Mouse (Mus musculus) lung, embryonic 14.5 days (tissue): ENCODE results near the gene Dusp2. TPM values are rescaled to one million over a fixed set of nuclear protein-coding genes. Genes with fewer than 3 reads are reported as not detected.
"Not testable (repeated sequence)": the region's sequence is repeated elsewhere in the genome, so short reads cannot be mapped to it uniquely, and the experiment has no call there.

Source experiments
- ATAC-seq: fragments of 200-750 bp; cut with Nextera tagmentation; 2 replicates; pipeline ENCODE4 v1.8.0; 2017; ENCODE audit warnings: mild to moderate bottlenecking, moderate TSS enrichment, moderate library complexity; ENCODE audit not compliant: insufficient read depth
- DNase-seq: peaks from one replicate; pipeline ENCODE4 v3.0.0-alpha.2; 2015
- H3K27ac ChIP-seq: fragments of 300-500 bp; sonication (generic); 2 replicates; pipeline ENCODE4 v1.5.1; 2014; ENCODE audit warnings: low read depth, mild to moderate bottlenecking, moderate library complexity
- H3K27me3 ChIP-seq: fragments of 300-500 bp; sonication (generic); 2 replicates; pipeline ENCODE4 v1.6.1; 2014; ENCODE audit warnings: low read length, control low read depth; ENCODE audit not compliant: insufficient read depth
- H3K36me3 ChIP-seq: fragments of 300-500 bp; sonication (generic); 2 replicates; pipeline ENCODE4 v1.6.1; 2014; ENCODE audit warnings: control low read depth; ENCODE audit not compliant: insufficient read depth
- H3K4me1 ChIP-seq: fragments of 300-500 bp; sonication (generic); 2 replicates; pipeline ENCODE4 v1.6.1; 2014; ENCODE audit warnings: antibody characterized with exemption, control low read depth; ENCODE audit not compliant: insufficient read depth
- H3K4me2 ChIP-seq: fragments of 300-500 bp; sonication (generic); 2 replicates; pipeline ENCODE4 v1.6.1; 2014; ENCODE audit warnings: mild to moderate bottlenecking
- H3K4me3 ChIP-seq: fragments of 300-500 bp; sonication (generic); 2 replicates; pipeline ENCODE4 v1.5.1; 2014; ENCODE audit warnings: low read depth, low read length
- H3K9ac ChIP-seq: fragments of 300-500 bp; sonication (generic); 2 replicates; pipeline ENCODE4 v1.6.1; 2014
- H3K9me3 ChIP-seq: fragments of 300-500 bp; sonication (generic); 2 replicates; pipeline ENCODE4 v1.6.1; 2016; ENCODE audit warnings: low read depth, low read length, control low read depth
- CTCF ChIP-seq: IDR thresholded peaks from 2 replicates; pipeline ENCODE4 v1.5.1; 2016; ENCODE audit warnings: antibody characterized with exemption, low read depth
- WGBS: fragments of 180-500 bp; shearing (Covaris S2); extraction: QIAGEN DNeasy Blood & Tissue Kit; methylation state at CpG from one replicate; pipeline ENCODE4 v1.1.7; 2014; 5-methylcytosine and 5-hydroxymethylcytosine counted together
- polyA plus RNA-seq: library from polyadenylated mRNA; unstranded; fragments of >200 nt; fragmentation: Nextera tagmentation; extraction: Ambion mirVana; gene quantifications from 2 replicates; pipeline ENCODE4 v1.2.1, GENCODE M21; 2014

The Dusp2 gene
- 12.3 and 15.7 TPM in 2 replicates for polyA plus RNA-seq

DNA sequence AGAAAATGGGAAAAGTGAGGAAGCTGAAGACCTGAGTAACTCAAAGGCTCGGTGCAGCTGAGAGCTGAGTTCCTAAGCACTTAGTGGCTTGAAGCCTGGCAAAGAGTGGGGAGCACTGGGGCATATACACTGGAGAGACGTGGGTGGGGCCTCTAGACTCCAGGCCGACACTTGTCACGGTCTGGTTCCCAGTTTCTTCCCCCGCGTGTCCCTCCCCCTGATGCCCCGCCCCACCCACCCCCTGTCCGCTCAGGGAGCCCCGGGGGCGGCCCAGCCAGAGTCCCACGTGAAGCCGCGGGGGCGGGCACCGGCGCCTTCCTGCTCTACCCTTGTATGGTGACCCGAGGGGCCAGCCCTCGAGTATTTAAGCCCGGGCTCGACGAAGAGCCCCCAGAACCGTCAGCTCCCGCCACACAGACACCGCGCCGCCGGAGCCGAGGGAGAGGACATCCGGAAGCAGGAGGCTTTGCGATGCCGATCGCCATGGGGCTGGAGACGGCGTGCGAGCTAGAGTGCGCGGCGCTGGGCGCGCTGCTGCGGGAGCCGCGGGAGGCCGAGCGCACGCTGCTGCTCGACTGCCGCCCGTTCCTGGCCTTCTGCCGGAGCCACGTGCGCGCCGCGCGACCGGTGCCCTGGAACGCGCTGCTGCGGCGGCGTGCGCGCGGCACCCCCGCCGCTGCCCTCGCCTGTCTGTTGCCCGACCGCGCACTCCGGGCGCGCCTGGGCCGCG is at the start of gene Dusp2:
Gene Dusp2 (plus strand): TSS at position 393 of the 730 bp plus-strand sequence.
- Histone ChIP-seq H3K27ac (no peak within 1 kb of the TSS; the same call in 1 of the 2 replicates), H3K4me2 (peak within 1 kb of the TSS; percentile 92), H3K9ac (peak within 1 kb of the TSS; percentile 59), H3K9me3 (no peaks in the 10 kb centered on the region), H3K36me3 (0 out of 2 replicates have a peak, but pooled peaks cover 2% of the 10 kb centered on the region), H3K4me1 (no peaks in the 10 kb centered on the region), H3K27me3 (peaks cover 20% of the 10 kb centered on the region), H3K4me3 (peak within 1 kb of the TSS; percentile 54)
- no peak for TF ChIP-seq CTCF
- peak; percentile 88 for ATAC-seq
- DNase-seq = peak; percentile 81
- under 1% methylated on average over 67 of the region's 76 CpGs for WGBS

DNA sequence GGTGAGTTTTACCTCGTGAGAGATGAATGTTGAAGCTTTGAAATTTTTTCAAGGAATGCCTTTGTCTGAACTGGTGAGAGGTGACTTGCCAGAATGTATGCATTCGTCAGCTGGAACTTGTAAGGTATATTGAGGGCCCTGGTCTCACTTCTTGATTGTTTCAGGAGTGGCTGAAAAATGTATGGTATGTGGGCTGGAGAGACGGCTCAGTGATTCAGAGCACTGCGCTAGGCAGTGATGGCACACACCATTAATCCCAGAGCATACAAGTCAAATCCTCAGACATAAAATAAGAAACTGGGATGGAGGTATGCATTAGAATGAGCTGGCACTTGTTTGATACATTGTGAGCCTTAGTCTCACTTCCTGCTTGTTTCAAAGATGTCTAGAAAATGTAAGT is 43.7 kb upstream of the Dusp2 start:
- Histone ChIP-seq H3K4me2 (no peak overlapping the region), H3K4me1 (no peaks in the 10 kb centered on the region), H3K27ac (0 out of 2 replicates have a peak overlapping the region, but pooled peaks have one; percentile 24), H3K4me3 (no peak overlapping the region), H3K27me3 (no peaks in the 10 kb centered on the region), H3K9me3 (no peaks in the 10 kb centered on the region), H3K9ac (no peak overlapping the region), H3K36me3 (peaks cover 70% of the 10 kb centered on the region)
- TF ChIP-seq CTCF = no peak
- ATAC-seq = no peak
- 64% methylated on average over 4 of the region's 4 CpGs for whole genome bisulfite sequencing
- DNase-seq = no peak

DNA sequence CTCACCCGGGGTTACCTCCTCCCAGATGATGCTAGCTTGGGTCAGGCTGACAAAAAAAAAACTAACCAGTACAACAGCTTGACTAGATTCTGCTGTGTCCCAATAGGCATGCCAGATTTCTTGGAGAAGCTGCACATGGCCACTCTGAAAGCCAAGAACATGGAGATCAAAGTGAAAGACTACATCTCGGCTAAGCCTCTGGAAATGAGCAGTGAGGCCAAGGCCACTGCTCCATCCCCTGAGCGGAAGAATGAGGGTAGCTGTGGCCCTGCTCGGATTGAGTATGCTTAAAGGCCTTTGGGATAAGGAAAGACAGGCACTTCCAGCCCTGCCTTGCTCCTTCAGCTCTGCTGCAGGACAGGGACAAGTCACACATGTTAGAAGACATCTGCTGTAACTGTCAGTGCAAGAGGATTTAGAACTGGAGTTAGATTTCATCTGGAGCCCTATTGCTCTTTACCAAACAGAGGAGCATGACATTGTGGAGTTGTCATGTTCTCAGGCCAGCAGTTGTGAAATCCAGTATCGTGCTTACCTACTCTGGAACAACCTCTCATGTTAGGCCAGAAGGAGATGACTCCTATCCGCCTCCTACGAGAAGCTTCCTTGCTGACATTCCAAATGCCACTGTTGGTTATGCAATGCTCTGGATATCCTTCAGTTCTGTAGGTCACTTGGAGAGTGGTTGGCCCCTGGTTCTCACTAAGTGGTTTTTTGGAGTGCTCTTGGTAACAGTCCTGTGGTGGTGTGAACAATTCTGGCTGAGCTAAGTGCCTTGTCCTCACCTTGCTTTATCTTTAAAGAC is 38.8 kb upstream of the Dusp2 start:
- no peak overlapping the region for H3K9ac ChIP-seq
- H3K9me3 ChIP-seq = no peaks in the 10 kb centered on the region
- H3K27me3 ChIP-seq = no peaks in the 10 kb centered on the region
- no peak overlapping the region for H3K4me2 ChIP-seq
- H3K36me3 ChIP-seq = peaks cover 83% of the 10 kb centered on the region
- 93% methylated on average over 7 of the region's 7 CpGs for WGBS
- no peak for DNase-seq
- H3K4me1 ChIP-seq = no peaks in the 10 kb centered on the region
- no peak overlapping the region for H3K27ac ChIP-seq
- no peak for ATAC-seq
- TF ChIP-seq CTCF = no peak
- no peak overlapping the region for H3K4me3 ChIP-seq

DNA sequence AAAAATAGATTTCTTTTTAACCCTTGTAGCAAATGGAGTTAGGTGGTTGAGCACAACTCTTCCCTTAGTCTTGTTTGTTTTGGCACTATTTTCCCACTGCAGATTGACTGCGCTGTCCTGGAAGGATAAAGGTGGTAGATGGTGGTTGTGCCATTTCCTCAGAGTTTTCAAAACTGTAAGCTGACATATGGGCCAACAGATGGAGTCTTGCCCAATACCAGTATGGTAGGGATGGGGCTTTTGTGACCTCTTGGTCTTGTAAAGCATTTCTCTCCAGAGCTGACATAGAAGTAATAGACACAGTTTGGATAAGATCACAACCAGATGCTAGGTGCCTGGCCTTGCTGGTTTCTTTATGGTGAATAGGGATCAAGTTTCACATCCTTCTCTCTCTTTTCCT is 37.9 kb upstream of the Dusp2 start:
- H3K36me3 ChIP-seq = peaks cover 77% of the 10 kb centered on the region

DNA sequence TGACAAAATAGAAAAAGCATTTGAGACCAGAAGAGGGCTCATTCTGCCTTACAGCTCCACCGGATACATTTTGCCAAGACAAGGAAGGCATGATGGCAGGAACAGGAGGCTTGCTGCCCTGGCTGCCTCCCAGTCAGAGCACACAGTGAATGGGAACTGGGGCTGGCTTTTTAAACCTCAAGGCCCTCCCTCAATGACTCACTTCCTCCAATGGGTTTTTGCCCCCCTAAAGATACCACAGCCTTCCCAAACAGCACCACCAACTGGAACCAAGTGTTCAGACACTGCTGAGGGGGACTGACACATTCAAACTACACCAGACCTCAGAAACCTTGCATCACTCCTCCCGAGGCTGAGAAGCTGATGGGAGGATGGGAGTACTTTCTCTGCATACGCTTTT is 35.3 kb upstream of the Dusp2 start:
- Histone ChIP-seq H3K36me3 (peaks cover 56% of the 10 kb centered on the region), H3K4me2 (no peak overlapping the region), H3K9ac (no peak overlapping the region), H3K27me3 (no peaks in the 10 kb centered on the region), H3K4me1 (no peaks in the 10 kb centered on the region), H3K27ac (no peak overlapping the region), H3K9me3 (no peaks in the 10 kb centered on the region), H3K4me3 (no peak overlapping the region)
- ATAC-seq (no peak), DNase-seq (no peak)
- no peak for TF ChIP-seq CTCF
- 83% methylated on average over 3 of the region's 3 CpGs for WGBS

More for the DNA sequence above, 37.9 kb upstream of the Dusp2 start:
- WGBS = 93% methylated on average over 1 of the region's 1 CpGs
- H3K9ac ChIP-seq = no peak overlapping the region
- no peak overlapping the region for H3K4me2 ChIP-seq
- no peaks in the 10 kb centered on the region for H3K27me3 ChIP-seq
- no peaks in the 10 kb centered on the region for H3K4me1 ChIP-seq
- ATAC-seq = no peak
- H3K4me3 ChIP-seq = no peak overlapping the region
- no peaks in the 10 kb centered on the region for H3K9me3 ChIP-seq
- no peak for TF ChIP-seq CTCF
- DNase-seq = no peak
- H3K27ac ChIP-seq = no peak overlapping the region

DNA sequence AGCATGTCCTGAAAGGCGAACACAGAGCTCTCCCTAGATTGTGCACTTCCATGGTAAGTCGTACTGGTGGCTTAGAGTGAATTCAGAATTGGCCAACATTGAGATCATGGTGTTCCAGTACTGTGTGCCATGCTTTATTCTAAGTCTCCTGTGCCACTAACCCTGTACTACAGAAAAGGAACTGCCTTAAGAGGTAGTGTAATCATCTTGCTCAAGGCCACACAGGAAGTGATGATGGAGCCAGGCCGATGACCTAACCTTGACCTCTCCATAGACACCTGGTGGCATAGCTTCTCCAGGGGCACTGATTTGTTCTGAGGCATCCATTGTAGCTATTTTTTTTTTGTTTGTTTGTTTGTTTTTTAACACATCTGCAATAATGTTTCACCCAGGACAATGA is 34.1 kb upstream of the Dusp2 start:
- TF ChIP-seq CTCF = no peak

DNA sequence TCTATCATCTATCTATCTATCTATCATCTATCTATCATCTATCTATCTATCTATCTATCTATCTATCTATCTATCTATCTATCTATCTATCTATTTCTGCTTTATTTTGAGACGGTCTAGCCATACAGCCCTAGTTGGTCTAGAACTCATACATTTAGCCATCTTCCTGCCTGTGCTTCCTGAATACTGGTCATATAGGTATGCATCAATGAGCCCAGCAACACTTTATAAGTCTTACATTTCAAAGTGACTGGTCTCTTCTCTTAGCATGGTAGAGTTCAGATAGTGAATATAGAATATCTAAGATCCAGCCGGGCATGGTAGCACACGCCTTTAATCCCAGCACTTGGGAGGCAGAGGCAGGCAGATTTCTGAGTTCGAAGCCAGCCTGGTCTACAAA is 31.8 kb upstream of the Dusp2 start:
- H3K4me3 ChIP-seq, H3K27ac ChIP-seq, ATAC-seq, H3K9me3 ChIP-seq, H3K4me2 ChIP-seq, H3K4me1 ChIP-seq, DNase-seq, H3K27me3 ChIP-seq, H3K9ac ChIP-seq: not testable (repeated sequence)
- WGBS = 90% methylated on average over 4 of the region's 4 CpGs
- peaks cover 21% of the 10 kb centered on the region for H3K36me3 ChIP-seq

More for the DNA sequence above, 34.1 kb upstream of the Dusp2 start:
- H3K4me1 ChIP-seq = no peaks in the 10 kb centered on the region
- peaks cover 44% of the 10 kb centered on the region for H3K36me3 ChIP-seq
- ATAC-seq (no peak), DNase-seq (no peak)
- H3K27me3 ChIP-seq = no peaks in the 10 kb centered on the region
- no peaks in the 10 kb centered on the region for H3K9me3 ChIP-seq
- H3K4me3 ChIP-seq = no peak overlapping the region
- H3K4me2 ChIP-seq = no peak overlapping the region
- 91% methylated on average over 3 of the region's 3 CpGs for WGBS
- H3K9ac ChIP-seq = no peak overlapping the region
- no peak overlapping the region for H3K27ac ChIP-seq
